Mouse (Mus musculus) embryo, embryonic 11.5 days (tissue): ENCODE measurements around the gene Dtx4.
A peak's percentile ranks its signal among the peaks of the same experiment; 100 is the strongest.
"Not testable (repeated sequence)": the region's sequence is repeated elsewhere in the genome, so short reads cannot be mapped to it uniquely, and the experiment has no call there.

ENCODE experiments used
- DNase-seq: peaks from one replicate; pipeline ENCODE4 v3.0.0-alpha.2; 2012; ENCODE audit warnings: low read depth, low spot score

Gene Dtx4

GRCm38 (mm10) chr19:12501370-12502347, at the start of gene Dtx4:
Gene Dtx4 (minus strand): TSS chr19:12501454.
- DNase-seq: peak; percentile 86

- DNase-seq: no peak
Measured at GRCm38 (mm10) chr19:12550005-12550942, 49.0 kb upstream of the Dtx4 start.

- DNase-seq: no peak
Measured at GRCm38 (mm10) chr19:12549166-12549565, 47.9 kb upstream of the Dtx4 start.

GRCm38 (mm10) chr19:12545440-12545839, 44.2 kb upstream of the Dtx4 start, which contains the start of gene Fam111a:
Gene Fam111a (plus strand): TSS chr19:12545740.
- not testable (repeated sequence) for DNase-seq

- no peak for DNase-seq
Measured at GRCm38 (mm10) chr19:12541644-12542043, 40.4 kb upstream of the Dtx4 start.

- DNase-seq: no peak
Measured at GRCm38 (mm10) chr19:12540727-12541126, 39.5 kb upstream of the Dtx4 start.

GRCm38 (mm10) chr19:12539975-12540374, 38.7 kb upstream of the Dtx4 start:
- DNase-seq: no peak

- DNase-seq: no peak
Measured at GRCm38 (mm10) chr19:12537168-12537567, 35.9 kb upstream of the Dtx4 start.

- no peak for DNase-seq
Measured at GRCm38 (mm10) chr19:12523377-12523776, 22.1 kb upstream of the Dtx4 start.

GRCm38 (mm10) chr19:12518541-12518890, 17.3 kb upstream of the Dtx4 start:
- DNase-seq: no peak

GRCm38 (mm10) chr19:12517671-12518540, 16.7 kb upstream of the Dtx4 start:
- DNase-seq: no peak

GRCm38 (mm10) chr19:12514621-12515020, 13.4 kb upstream of the Dtx4 start:
- no peak for DNase-seq

- no peak for DNase-seq
Measured at GRCm38 (mm10) chr19:12502756-12503155, 1.5 kb upstream of the Dtx4 start.

GRCm38 (mm10) chr19:12500881-12501311, 358 bp downstream of the Dtx4 start:
- DNase-seq: no peak

GRCm38 (mm10) chr19:12500124-12500523, 1.1 kb downstream of the Dtx4 start:
- DNase-seq: no peak

- DNase-seq: no peak
Measured at GRCm38 (mm10) chr19:12499485-12499884, 1.8 kb downstream of the Dtx4 start.

- no peak for DNase-seq
Measured at GRCm38 (mm10) chr19:12498941-12499340, 2.3 kb downstream of the Dtx4 start.

- DNase-seq: no peak
Measured at GRCm38 (mm10) chr19:12498321-12498720, 2.9 kb downstream of the Dtx4 start.

- DNase-seq: no peak
Measured at GRCm38 (mm10) chr19:12497909-12498308, 3.3 kb downstream of the Dtx4 start.

GRCm38 (mm10) chr19:12496241-12496640, 5.0 kb downstream of the Dtx4 start:
- DNase-seq: no peak

- no peak for DNase-seq
Measured at GRCm38 (mm10) chr19:12494972-12495535, 6.2 kb downstream of the Dtx4 start.
